Mouse (Mus musculus) heart, embryonic 16.5 days (tissue): Measurements from ENCODE around the gene Arhgap36. TPM values are rescaled to one million over a fixed set of nuclear protein-coding genes. Genes with fewer than 3 reads are reported as not detected.

ENCODE experiments used
- polyA plus RNA-seq: library from polyadenylated mRNA; unstranded; fragments of >200 nt; fragmentation: Nextera tagmentation; extraction: Ambion mirVana; gene quantifications from 2 replicates; pipeline ENCODE4 v1.2.1, GENCODE M21; 2015

The Arhgap36 gene
- polyA plus RNA-seq, 1 experiment from 2014 or later: 2.8 TPM

Other genes starting within 250 kb of the Arhgap36 start
- 6.7 and 6.8 TPM in 2 replicates for gene Enox2, start 175.7 kb upstream of the Arhgap36 start, polyA plus RNA-seq
- not detected in 2 replicates for gene Olfr1320, start 208.4 kb downstream of the Arhgap36 start, polyA plus RNA-seq